11 mouse cellular contexts compared by ENCODE assay signal in genomic region chr5:33854019-33854418, GRCm38 (mm10). TPM values are rescaled to one million over a fixed set of nuclear protein-coding genes. Genes with fewer than 3 reads are reported as not detected.
A peak's percentile ranks its signal among the peaks of the same experiment; 100 is the strongest.
DNase-seq lines count a peak whose midpoint lies in the region; ATAC-seq and TF ChIP-seq lines count a peak whose summit lies in the region.
"Had no signal": no experiment of that assay in that cellular context is flagged by ENCODE, and none has a peak within 500 bp of the region (broad histone marks: within the 10 kb centered on the region; RNA-seq: fewer than 3 reads in every experiment).

No protein-coding gene starts in this region.

- no peak for ATAC-seq in liver, embryonic 14.5 days (ENCODE audit: insufficient read depth)
- ATAC-seq in lung, postnatal 0 days, result no peak

- TF ChIP-seq RAD21 in MEL (IDR thresholded peaks at IDR 0.05; ENCODE audit: low read depth, low read length), result peak; percentile 12

- peak; percentile 31 to 41 for DNase-seq in cerebellum, postnatal 14 days
- no peak for DNase-seq in cerebellum, adult 11-12 months
- no peak for DNase-seq in liver, embryonic 14.5 days (ENCODE audit: low read depth in 3 of 3, low spot score in 3 of 3)
- DNase-seq in liver (no peak), MEL (ENCODE audit: low read depth, low spot score) (peak; percentile 57)
- no peak for DNase-seq in lung, postnatal 0 days (ENCODE audit: low spot score)
- no peak for DNase-seq in spleen, adult 18-20 months
- no peak for DNase-seq in neural tube, embryonic 10.5 days (ENCODE audit: extremely low spot score, low spot score)
- DNase-seq: gastrocnemius, postnatal 25 days; heart, postnatal 4 days; midbrain, embryonic 14.5 days had no signal

- no peaks in the 10 kb centered on the region for H3K27me3 ChIP-seq in liver, embryonic 14.5 days (ENCODE audit: control insufficient read depth, insufficient read depth, low read length)
- H3K27me3 ChIP-seq in MEL (ENCODE audit: control insufficient read depth in 1 of 2, insufficient read depth in 2 of 2, low read length in 2 of 2), result no peaks in the 10 kb centered on the region
- no peaks in the 10 kb centered on the region for H3K27me3 ChIP-seq in lung, postnatal 0 days (replicated peaks; ENCODE audit: insufficient read depth, low read length)

- peak; percentile 28 for TF ChIP-seq CTCF in liver, embryonic 14.5 days (IDR thresholded peaks at IDR 0.05; ENCODE audit: low read depth)
- peak; percentile 30 to 46 (median 36); a peak in 5 of 6 replicates for TF ChIP-seq CTCF in MEL (IDR thresholded peaks at IDR 0.05 in 2 of 3, conservative IDR thresholded peaks at IDR 0.05 in 1 of 3; ENCODE audit: control insufficient read depth in 1 of 3, insufficient read depth in 1 of 3, low read depth in 2 of 3, low read length in 3 of 3, poor library complexity in 1 of 3, severe bottlenecking in 1 of 3)
- TF ChIP-seq CTCF in lung, postnatal 0 days (IDR thresholded peaks at IDR 0.05), result peak; percentile 36; the same call in 1 of the 2 replicates

- H3K79me2 ChIP-seq in MEL (ENCODE audit: control insufficient read depth, insufficient read depth, low read length, poor library complexity), result peaks cover 1% of the 10 kb centered on the region; the same call in 1 of the 2 replicates

- no peaks in the 10 kb centered on the region for H3K4me1 ChIP-seq in liver, embryonic 14.5 days (replicated peaks; ENCODE audit: control insufficient read depth in 2 of 2, insufficient read depth in 2 of 2, low read length in 1 of 2)
- peaks cover 0 to 3% of the 10 kb centered on the region in 2 experiments; a peak in 1 of 4 replicates for H3K4me1 ChIP-seq in MEL (ENCODE audit: control insufficient read depth in 1 of 2, insufficient read depth in 2 of 2, low read length in 2 of 2)
- H3K4me1 ChIP-seq in lung, postnatal 0 days (ENCODE audit: insufficient read depth, low read depth, low read length), result no peaks in the 10 kb centered on the region

- peaks cover 52% of the 10 kb centered on the region for H3K36me3 ChIP-seq in liver, embryonic 14.5 days (replicated peaks; ENCODE audit: control insufficient read depth, insufficient read depth, low read depth)
- peaks cover 8 to 62% of the 10 kb centered on the region in 2 experiments for H3K36me3 ChIP-seq in MEL (ENCODE audit: control insufficient read depth in 1 of 2, insufficient read depth in 2 of 2, low read length in 2 of 2)
- peaks cover 13% of the 10 kb centered on the region for H3K36me3 ChIP-seq in lung, postnatal 0 days (ENCODE audit: insufficient read depth, low read length)

- H3K4me3 ChIP-seq in liver, embryonic 14.5 days (ENCODE audit: insufficient read depth in 1 of 2, low read depth in 2 of 2, low read length in 2 of 2), result no peak overlapping the region
- H3K4me3 ChIP-seq in MEL (ENCODE audit: control insufficient read depth in 1 of 2, insufficient read depth in 1 of 2, low read depth in 2 of 2, low read length in 2 of 2), result no peak overlapping the region
- no peak overlapping the region for H3K4me3 ChIP-seq in lung, postnatal 0 days (ENCODE audit: low read depth, low read length)

- no peak for TF ChIP-seq EP300 in liver, embryonic 14.5 days (IDR thresholded peaks at IDR 0.05; ENCODE audit: low read depth)
- no peak for TF ChIP-seq EP300 in MEL (IDR thresholded peaks at IDR 0.05; ENCODE audit: low read depth in 1 of 2, low read length in 2 of 2)
- TF ChIP-seq EP300 in lung, postnatal 0 days (IDR thresholded peaks at IDR 0.05), result no peak

- no peaks in the 10 kb centered on the region for H3K9me3 ChIP-seq in liver, embryonic 14.5 days (ENCODE audit: control insufficient read depth, low read length)
- no peaks in the 10 kb centered on the region for H3K9me3 ChIP-seq in MEL (replicated peaks; ENCODE audit: insufficient read depth, low read length)
- no peaks in the 10 kb centered on the region for H3K9me3 ChIP-seq in lung, postnatal 0 days (ENCODE audit: low read length)

- WGBS in liver, embryonic 14.5 days (ENCODE audit: insufficient replicate concordance), result 70% methylated on average over 2 of the region's 2 CpGs
- WGBS in lung, postnatal 0 days, result 81% methylated on average over 2 of the region's 2 CpGs

- no peak overlapping the region for H3K9ac ChIP-seq in liver, embryonic 14.5 days (replicated peaks)
- no peak overlapping the region for H3K9ac ChIP-seq in MEL (ENCODE audit: control insufficient read depth, low read depth, low read length, poor library complexity, severe bottlenecking)
- no peak overlapping the region for H3K9ac ChIP-seq in lung, postnatal 0 days (replicated peaks; ENCODE audit: low read depth)

- no peak for TF ChIP-seq POLR2A in MEL (IDR thresholded peaks at IDR 0.05; ENCODE audit: control insufficient read depth in 1 of 2, insufficient read depth in 1 of 2, low read depth in 1 of 2, low read length in 2 of 2, poor library complexity in 1 of 2)

- no peak overlapping the region for H3K4me2 ChIP-seq in liver, embryonic 14.5 days (ENCODE audit: low read depth)
- no peak overlapping the region for H3K4me2 ChIP-seq in lung, postnatal 0 days (replicated peaks; ENCODE audit: low read depth, low read length)

- H3K27ac ChIP-seq in liver, embryonic 14.5 days, result no peak overlapping the region
- no peak overlapping the region for H3K27ac ChIP-seq in MEL (ENCODE audit: control insufficient read depth, low read depth, low read length)
- no peak overlapping the region for H3K27ac ChIP-seq in lung, postnatal 0 days (ENCODE audit: low read length)

TF ChIP-seq in MEL, 35 proteins besides CTCF, POLR2A, EP300 and RAD21:
- TF ChIP-seq MAX (IDR thresholded peaks at IDR 0.05; ENCODE audit: low read length) (no peak), SMC3 (IDR thresholded peaks at IDR 0.05; ENCODE audit: low read depth, low read length) (peak; percentile 24; the same call in 1 of the 2 replicates)

RNA-seq across cellular contexts. Expression of gene Nsd2, which starts 33.5 kb away (rescaled TPM):
- 14.2 and 26.7 TPM in 2 replicates for polyA plus RNA-seq in liver, embryonic 14.5 days (2012; rRNA removed)
- 27.8 and 30.1 TPM in 2 replicates for polyA plus RNA-seq in liver, embryonic 14.5 days (2014; fragmentation: Nextera tagmentation; extraction: Ambion mirVana)
- 82.5 and 102 TPM in 2 replicates for total RNA-seq in MEL (2012; rRNA removed)
- polyA plus RNA-seq in MEL (2012; ENCODE audit: insufficient read depth in 1 of 2, insufficient read length in 2 of 2, low read depth in 1 of 2, low replicate concordance in 2 of 2, missing spikeins in 1 of 2), result 100 to 1,000 TPM; 116 to 233 TPM
- polyA plus RNA-seq in lung, postnatal 0 days (2015; fragmentation: Nextera tagmentation; extraction: Ambion mirVana), result 13.5 and 16.7 TPM in 2 replicates

Comparison
In these comparisons a context has a peak if more than half of its experiments do, and no peak if none do; other contexts are left out.
1. DNase-seq: peak in cerebellum, postnatal 14 days (2 of 2) and MEL (single experiment); none in cerebellum, adult 11-12 months (single experiment), liver, embryonic 14.5 days (0 of 3), liver (single experiment), lung, postnatal 0 days (single experiment), spleen, adult 18-20 months (0 of 2) and neural tube, embryonic 10.5 days (single experiment).
2. Peak in every context shown above with its lines, with median percentiles within 50 percentile points of each other: CTCF ChIP-seq.